Mouse (Mus musculus): ENCODE measurements around the gene Prkacb. TPM values are rescaled to one million over a fixed set of nuclear protein-coding genes. Genes with fewer than 3 reads are reported as not detected.
"Not testable (repeated sequence)": the region's sequence is repeated elsewhere in the genome, so short reads cannot be mapped to it uniquely, and the experiment has no call there.

The Prkacb gene
- polyA plus RNA-seq, 1 experiment from 2014 or later = 115 TPM

GRCm38 (mm10) chr3:146761276-146761675, 51.5 kb downstream of the Prkacb start:
- Histone ChIP-seq H3K27me3 (replicated peaks; ENCODE audit: control insufficient read depth, insufficient read depth, low read length) (no peaks in the 10 kb centered on the region), H3K27ac (ENCODE audit: low read depth, low read length) (no peak overlapping the region), H3K4me1 (ENCODE audit: control insufficient read depth, insufficient read depth, low read length) (no peaks in the 10 kb centered on the region; the same call in 1 of the 2 replicates), H3K4me2 (ENCODE audit: low read length) (no peak overlapping the region), H3K9ac (ENCODE audit: low read length) (no peak overlapping the region), H3K4me3 (ENCODE audit: low read depth, low read length) (no peak overlapping the region), H3K9me3 (replicated peaks; ENCODE audit: control insufficient read depth, low read length) (no peaks in the 10 kb centered on the region), H3K36me3 (ENCODE audit: control insufficient read depth, insufficient read depth, low read length) (peaks cover 4% of the 10 kb centered on the region; the same call in 1 of the 2 replicates)
- 94% methylated on average over 9 of the region's 9 CpGs for WGBS
- ATAC-seq (no peak), DNase-seq (ENCODE audit: low spot score) (no peak)

- Histone ChIP-seq H3K27ac (ENCODE audit: low read depth, low read length) (no peak overlapping the region), H3K9ac (ENCODE audit: low read length) (no peak overlapping the region), H3K4me3 (ENCODE audit: low read depth, low read length) (no peak overlapping the region), H3K4me2 (ENCODE audit: low read length) (no peak overlapping the region), H3K36me3 (ENCODE audit: control insufficient read depth, insufficient read depth, low read length) (peaks cover 19% of the 10 kb centered on the region), H3K9me3 (replicated peaks; ENCODE audit: control insufficient read depth, low read length) (no peaks in the 10 kb centered on the region), H3K4me1 (ENCODE audit: control insufficient read depth, insufficient read depth, low read length) (no peaks in the 10 kb centered on the region), H3K27me3 (replicated peaks; ENCODE audit: control insufficient read depth, insufficient read depth, low read length) (no peaks in the 10 kb centered on the region)
- WGBS = 67% methylated on average over 6 of the region's 6 CpGs
- ATAC-seq (0 out of 2 replicates have a peak, but pooled peaks have one; percentile 37), DNase-seq (ENCODE audit: low spot score) (peak; percentile 19)
Measured at GRCm38 (mm10) chr3:146757970-146758960, 54.5 kb downstream of the Prkacb start.

GRCm38 (mm10) chr3:146754270-146754669, 58.5 kb downstream of the Prkacb start:
- H3K4me1 ChIP-seq (ENCODE audit: control insufficient read depth, insufficient read depth, low read length) = no peaks in the 10 kb centered on the region
- no peaks in the 10 kb centered on the region for H3K9me3 ChIP-seq (replicated peaks; ENCODE audit: control insufficient read depth, low read length)
- no peaks in the 10 kb centered on the region for H3K27me3 ChIP-seq (replicated peaks; ENCODE audit: control insufficient read depth, insufficient read depth, low read length)
- ATAC-seq = no peak
- WGBS = 92% methylated on average over 2 of the region's 2 CpGs
- no peak overlapping the region for H3K9ac ChIP-seq (ENCODE audit: low read length)
- H3K36me3 ChIP-seq (ENCODE audit: control insufficient read depth, insufficient read depth, low read length) = peaks cover 42% of the 10 kb centered on the region
- H3K4me2 ChIP-seq (ENCODE audit: low read length) = no peak overlapping the region
- no peak for DNase-seq (ENCODE audit: low spot score)
- no peak overlapping the region for H3K4me3 ChIP-seq (ENCODE audit: low read depth, low read length)
- H3K27ac ChIP-seq (ENCODE audit: low read depth, low read length) = no peak overlapping the region

DNA sequence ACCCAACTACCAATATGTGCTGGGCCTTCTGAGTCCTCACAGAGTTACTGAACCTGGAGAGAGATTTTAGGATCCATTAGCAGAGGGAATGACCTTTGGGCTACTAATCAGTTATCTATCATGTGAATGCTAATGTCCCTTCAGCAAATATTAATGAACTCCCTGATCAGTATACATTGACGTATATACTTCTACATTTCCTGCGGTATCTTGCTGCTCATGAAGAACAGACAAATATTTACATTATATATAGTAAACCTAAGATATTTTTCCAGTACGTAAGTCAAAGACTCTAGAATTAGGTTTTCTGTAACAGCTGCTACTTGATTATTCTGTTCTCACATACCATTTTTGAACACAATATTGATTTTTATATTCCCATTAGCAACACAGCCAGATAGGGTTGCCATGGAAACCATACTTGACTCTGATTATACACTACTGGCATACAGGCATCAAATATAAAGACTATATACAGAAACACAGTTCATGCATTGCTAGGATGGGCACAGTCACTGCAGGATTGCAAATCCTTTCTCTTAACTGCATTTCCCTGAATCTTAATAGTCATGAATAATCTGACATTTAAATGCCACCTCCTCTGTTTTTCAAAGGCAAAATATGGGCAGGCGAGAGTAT, 71.1 kb downstream of the Prkacb start:
- ATAC-seq = peak; percentile 82

GRCm38 (mm10) chr3:146741158-146741557, 71.6 kb downstream of the Prkacb start:
- H3K27ac ChIP-seq (ENCODE audit: low read depth, low read length) = 0 out of 2 replicates have a peak overlapping the region, but pooled peaks have one; percentile 10
- 97% methylated on average over 5 of the region's 5 CpGs for WGBS

More for the DNA sequence above, 71.1 kb downstream of the Prkacb start:
- 0 out of 2 replicates have a peak overlapping the region, but pooled peaks have one; percentile 10 for H3K27ac ChIP-seq (ENCODE audit: low read depth, low read length)
- 86% methylated on average over 4 of the region's 4 CpGs for WGBS
- H3K4me3 ChIP-seq (ENCODE audit: low read depth, low read length) = no peak overlapping the region
- no peaks in the 10 kb centered on the region for H3K4me1 ChIP-seq (ENCODE audit: control insufficient read depth, insufficient read depth, low read length)
- H3K27me3 ChIP-seq (replicated peaks; ENCODE audit: control insufficient read depth, insufficient read depth, low read length) = no peaks in the 10 kb centered on the region
- H3K9ac ChIP-seq (ENCODE audit: low read length) = 0 out of 2 replicates have a peak overlapping the region, but pooled peaks have one; percentile 5
- H3K4me2 ChIP-seq (ENCODE audit: low read length) = no peak overlapping the region
- H3K9me3 ChIP-seq (replicated peaks; ENCODE audit: control insufficient read depth, low read length) = no peaks in the 10 kb centered on the region
- H3K36me3 ChIP-seq (ENCODE audit: control insufficient read depth, insufficient read depth, low read length) = peaks cover 64% of the 10 kb centered on the region
- peak; percentile 75 for DNase-seq (ENCODE audit: low spot score)

GRCm38 (mm10) chr3:146736186-146736585, 76.6 kb downstream of the Prkacb start:
- ATAC-seq; H3K9ac ChIP-seq (ENCODE audit: low read length); H3K4me3 ChIP-seq (ENCODE audit: low read depth, low read length); H3K9me3 ChIP-seq (replicated peaks; ENCODE audit: control insufficient read depth, low read length); H3K27me3 ChIP-seq (replicated peaks; ENCODE audit: control insufficient read depth, insufficient read depth, low read length); H3K4me1 ChIP-seq (ENCODE audit: control insufficient read depth, insufficient read depth, low read length); H3K27ac ChIP-seq (ENCODE audit: low read depth, low read length); H3K4me2 ChIP-seq (ENCODE audit: low read length); DNase-seq (ENCODE audit: low spot score): not testable (repeated sequence)
- WGBS = 92% methylated on average over 6 of the region's 6 CpGs
- H3K36me3 ChIP-seq (ENCODE audit: control insufficient read depth, insufficient read depth, low read length) = peaks cover 63% of the 10 kb centered on the region

More at GRCm38 (mm10) chr3:146741158-146741557, 71.6 kb downstream of the Prkacb start:
- Histone ChIP-seq H3K27me3 (replicated peaks; ENCODE audit: control insufficient read depth, insufficient read depth, low read length) (no peaks in the 10 kb centered on the region), H3K4me1 (ENCODE audit: control insufficient read depth, insufficient read depth, low read length) (no peaks in the 10 kb centered on the region), H3K4me2 (ENCODE audit: low read length) (no peak overlapping the region), H3K4me3 (ENCODE audit: low read depth, low read length) (no peak overlapping the region), H3K9me3 (replicated peaks; ENCODE audit: control insufficient read depth, low read length) (no peaks in the 10 kb centered on the region), H3K36me3 (ENCODE audit: control insufficient read depth, insufficient read depth, low read length) (peaks cover 61% of the 10 kb centered on the region), H3K9ac (ENCODE audit: low read length) (no peak overlapping the region)
- DNase-seq (ENCODE audit: low spot score) (no peak), ATAC-seq (no peak)

DNA sequence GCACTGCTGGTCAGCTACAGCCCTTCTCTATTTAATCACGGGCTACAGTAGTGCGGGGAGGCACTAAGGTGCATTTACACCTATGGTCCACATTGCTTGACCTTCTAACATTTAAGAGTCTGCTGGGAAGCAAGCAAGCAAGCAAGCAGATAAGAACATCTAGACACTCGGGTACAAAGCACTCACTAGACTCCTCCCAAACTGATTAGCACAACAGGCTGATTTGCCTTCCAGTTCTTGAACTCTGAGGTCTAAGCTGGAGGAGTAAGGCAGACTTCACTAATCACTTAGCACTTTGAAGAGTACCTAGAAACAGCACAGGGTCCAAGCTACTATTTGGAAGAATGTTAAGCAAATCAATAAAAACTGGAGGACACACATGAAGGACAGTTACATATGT, 77.1 kb downstream of the Prkacb start:
- DNase-seq (ENCODE audit: low spot score) (no peak), ATAC-seq (no peak)
- no peak overlapping the region for H3K4me3 ChIP-seq (ENCODE audit: low read depth, low read length)
- 88% methylated on average over 3 of the region's 3 CpGs for WGBS
- peaks cover 60% of the 10 kb centered on the region for H3K36me3 ChIP-seq (ENCODE audit: control insufficient read depth, insufficient read depth, low read length)
- no peak overlapping the region for H3K27ac ChIP-seq (ENCODE audit: low read depth, low read length)
- H3K27me3 ChIP-seq (replicated peaks; ENCODE audit: control insufficient read depth, insufficient read depth, low read length) = no peaks in the 10 kb centered on the region
- no peak overlapping the region for H3K4me2 ChIP-seq (ENCODE audit: low read length)
- H3K9ac ChIP-seq (ENCODE audit: low read length) = no peak overlapping the region
- H3K4me1 ChIP-seq (ENCODE audit: control insufficient read depth, insufficient read depth, low read length) = no peaks in the 10 kb centered on the region
- no peaks in the 10 kb centered on the region for H3K9me3 ChIP-seq (replicated peaks; ENCODE audit: control insufficient read depth, low read length)

DNA sequence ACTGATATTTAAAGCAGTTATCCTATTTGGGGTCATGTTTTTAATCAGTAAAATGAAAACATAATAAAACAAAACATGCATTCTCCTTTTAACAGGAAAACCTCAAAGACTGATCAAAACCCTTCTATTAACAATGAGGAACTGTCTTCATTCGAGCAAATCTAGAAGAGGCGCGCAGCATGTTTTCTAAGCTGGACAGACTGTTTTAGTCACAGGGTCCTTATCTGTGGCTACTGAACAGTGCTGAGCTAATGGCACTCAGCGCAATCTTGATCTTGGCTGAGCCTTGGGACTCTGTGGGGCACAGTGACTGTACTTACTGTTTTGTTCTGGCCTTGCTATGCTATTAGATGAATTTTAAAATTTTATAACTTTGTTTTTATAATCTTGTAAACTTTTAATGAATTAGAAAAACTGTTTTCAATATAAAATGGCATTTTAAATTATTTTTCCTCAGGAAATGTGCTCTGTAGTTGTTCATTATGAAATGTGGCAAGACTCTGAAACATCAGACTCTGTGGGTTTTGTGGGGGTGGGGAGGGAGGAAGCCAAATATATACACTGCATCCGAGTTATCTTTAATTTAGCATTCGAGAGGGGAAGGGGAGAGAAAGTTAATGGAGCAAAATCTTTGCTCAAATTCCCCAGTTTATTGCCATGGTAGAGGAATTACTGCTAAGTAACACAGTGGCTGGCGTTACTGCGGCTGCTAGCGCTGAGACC, 77.7 kb downstream of the Prkacb start:
- H3K27ac ChIP-seq (ENCODE audit: low read depth, low read length) = no peak overlapping the region
- DNase-seq (ENCODE audit: low spot score) (no peak), ATAC-seq (no peak)
- no peak overlapping the region for H3K4me2 ChIP-seq (ENCODE audit: low read length)
- peaks cover 60% of the 10 kb centered on the region for H3K36me3 ChIP-seq (ENCODE audit: control insufficient read depth, insufficient read depth, low read length)
- no peaks in the 10 kb centered on the region for H3K4me1 ChIP-seq (ENCODE audit: control insufficient read depth, insufficient read depth, low read length)
- no peaks in the 10 kb centered on the region for H3K27me3 ChIP-seq (replicated peaks; ENCODE audit: control insufficient read depth, insufficient read depth, low read length)
- WGBS = 91% methylated on average over 9 of the region's 9 CpGs
- H3K4me3 ChIP-seq (ENCODE audit: low read depth, low read length) = no peak overlapping the region
- H3K9ac ChIP-seq (ENCODE audit: low read length) = no peak overlapping the region
- no peaks in the 10 kb centered on the region for H3K9me3 ChIP-seq (replicated peaks; ENCODE audit: control insufficient read depth, low read length)

All from forebrain, embryonic 14.5 days (tissue).